Comparison of ENCODE assay signal across 18 mouse cellular contexts in the genomic region with DNA sequence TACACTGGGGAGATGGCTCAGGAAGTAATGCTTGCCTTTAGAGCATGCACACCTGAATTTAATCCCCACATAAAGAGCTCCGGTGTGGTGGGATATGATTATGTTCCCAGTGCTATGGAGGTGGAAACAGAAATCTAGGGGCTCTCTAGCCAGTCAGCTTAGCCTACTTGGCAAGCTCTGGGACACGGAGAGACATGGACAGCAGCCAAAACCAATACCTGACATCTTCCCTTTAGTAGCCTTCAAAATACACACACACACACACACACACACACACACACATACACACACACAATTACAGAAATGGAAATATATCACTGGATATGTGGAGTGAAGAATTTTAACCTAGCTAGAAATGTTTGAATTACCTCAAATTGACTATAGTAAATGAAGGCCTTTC.
A peak's percentile ranks its signal among the peaks of the same experiment; 100 is the strongest.
DNase-seq lines count a peak whose midpoint lies in the region; ATAC-seq and TF ChIP-seq lines count a peak whose summit lies in the region.
"Had no signal": no experiment of that assay in that cellular context is flagged by ENCODE, and none has a peak within 500 bp of the region (broad histone marks: within the 10 kb centered on the region; RNA-seq: fewer than 3 reads in every experiment).

No protein-coding gene starts in this region.

- no peaks in the 10 kb centered on the region for H3K36me3 ChIP-seq in hindbrain, postnatal 0 days (ENCODE audit: insufficient read depth, low read length)
- no peaks in the 10 kb centered on the region for H3K36me3 ChIP-seq in hindbrain, embryonic 11.5 days (ENCODE audit: control insufficient read depth, insufficient read depth, low read length)
- no peaks in the 10 kb centered on the region for H3K36me3 ChIP-seq in liver, adult 2 months (ENCODE audit: control insufficient read depth, insufficient read depth, low read length)
- H3K36me3 ChIP-seq: forebrain, embryonic 15.5 days; G1E had no signal

- no peaks in the 10 kb centered on the region for H3K9me3 ChIP-seq in hindbrain, postnatal 0 days (ENCODE audit: low read length)
- no peaks in the 10 kb centered on the region for H3K9me3 ChIP-seq in hindbrain, embryonic 11.5 days (ENCODE audit: control insufficient read depth, low read length)
- H3K9me3 ChIP-seq: forebrain, embryonic 15.5 days; G1E had no signal

- H3K4me1 ChIP-seq in hindbrain, postnatal 0 days (ENCODE audit: insufficient read depth, low read length), result no peaks in the 10 kb centered on the region
- H3K4me1 ChIP-seq in hindbrain, embryonic 11.5 days (replicated peaks; ENCODE audit: control insufficient read depth, insufficient read depth, low read length), result no peaks in the 10 kb centered on the region
- H3K4me1 ChIP-seq in liver, adult 2 months (ENCODE audit: control insufficient read depth, insufficient read depth, low read length), result no peaks in the 10 kb centered on the region; the same call in 1 of the 2 replicates
- H3K4me1 ChIP-seq: forebrain, embryonic 15.5 days had no signal

- H3K79me2 ChIP-seq in liver, adult 2 months (ENCODE audit: control insufficient read depth, insufficient read depth, low read length), result no peaks in the 10 kb centered on the region

- no peak overlapping the region for H3K27ac ChIP-seq in hindbrain, postnatal 0 days
- H3K27ac ChIP-seq in hindbrain, embryonic 11.5 days (ENCODE audit: low read depth, low read length), result no peak overlapping the region
- H3K27ac ChIP-seq in liver, adult 2 months (replicated peaks; ENCODE audit: insufficient read depth, low read depth, low read length), result no peak overlapping the region
- H3K27ac ChIP-seq: forebrain, embryonic 15.5 days; hindbrain, embryonic 14.5 days had no signal

- ATAC-seq in hindbrain, postnatal 0 days, result no peak
- ATAC-seq in hindbrain, embryonic 11.5 days (ENCODE audit: low FRiP score), result no peak
- ATAC-seq: CD4-positive, CD25-positive, alpha-beta regulatory T cell, adult 4 months; forebrain, embryonic 15.5 days; intestine, embryonic 16.5 days had no signal

- no peak for TF ChIP-seq CTCF in hindbrain, postnatal 0 days (IDR thresholded peaks at IDR 0.05; ENCODE audit: low read depth)
- no peak for TF ChIP-seq CTCF in liver, adult 2 months (IDR thresholded peaks at IDR 0.05; ENCODE audit: low read depth, low read length)

- H3K4me3 ChIP-seq in hindbrain, postnatal 0 days (ENCODE audit: low read length), result no peak overlapping the region
- H3K4me3 ChIP-seq in hindbrain, embryonic 11.5 days (ENCODE audit: low read depth, low read length), result no peak overlapping the region
- H3K4me3 ChIP-seq in liver, adult 2 months (ENCODE audit: insufficient read depth, low read depth, low read length), result no peak overlapping the region
- H3K4me3 ChIP-seq: forebrain, embryonic 15.5 days had no signal

- H3K4me2 ChIP-seq in hindbrain, postnatal 0 days (ENCODE audit: low read depth, low read length), result no peak overlapping the region
- H3K4me2 ChIP-seq in hindbrain, embryonic 11.5 days (replicated peaks; ENCODE audit: low read depth, low read length), result no peak overlapping the region
- H3K4me2 ChIP-seq: forebrain, embryonic 15.5 days; hindbrain, embryonic 14.5 days had no signal

- peak; percentile 2 for DNase-seq in adrenal gland, postnatal 10 days
- no peak for DNase-seq in adrenal gland, postnatal 14 days
- DNase-seq in cerebellum, postnatal 14 days, result peak; percentile 74 to 80
- DNase-seq in cerebellum, postnatal 4 days (ENCODE audit: low spot score in 2 of 2), result no peak
- DNase-seq in hindbrain, postnatal 0 days (ENCODE audit: low spot score), result peak; percentile 33
- DNase-seq in hindbrain, embryonic 11.5 days (ENCODE audit: low spot score), result no peak
- DNase-seq in liver, adult 2 months (ENCODE audit: extremely low read depth, low read depth, low spot score), result peak; percentile 57
- no peak for DNase-seq in liver
- DNase-seq: adrenal gland, adult 8-10 months; B cell, adult 2 months; gastrocnemius, postnatal 36 days; heart, adult 11 months; heart, postnatal 10 days had no signal

- no peaks in the 10 kb centered on the region for H3K27me3 ChIP-seq in hindbrain, postnatal 0 days (ENCODE audit: insufficient read depth, low read length)
- no peaks in the 10 kb centered on the region for H3K27me3 ChIP-seq in hindbrain, embryonic 11.5 days (ENCODE audit: control insufficient read depth, insufficient read depth, low read length)
- H3K27me3 ChIP-seq in liver, adult 2 months (ENCODE audit: control insufficient read depth, insufficient read depth, low read length), result no peaks in the 10 kb centered on the region
- H3K27me3 ChIP-seq: forebrain, embryonic 15.5 days had no signal

- WGBS in hindbrain, postnatal 0 days, result 60% methylated on average over 2 of the region's 2 CpGs
- 90% methylated on average over 2 of the region's 2 CpGs for WGBS in hindbrain, embryonic 11.5 days
- WGBS in liver, adult 2 months, result 59% methylated on average over 2 of the region's 2 CpGs

- H3K9ac ChIP-seq in hindbrain, postnatal 0 days (replicated peaks; ENCODE audit: low read length), result no peak overlapping the region
- no peak overlapping the region for H3K9ac ChIP-seq in hindbrain, embryonic 11.5 days (ENCODE audit: low read depth, low read length)
- no peak overlapping the region for H3K9ac ChIP-seq in liver, adult 2 months (ENCODE audit: low read depth, low read length)
- H3K9ac ChIP-seq: forebrain, embryonic 15.5 days; hindbrain, embryonic 14.5 days had no signal

- no peak for TF ChIP-seq POLR2A in liver, adult 2 months (IDR thresholded peaks at IDR 0.05; ENCODE audit: extremely low read depth, insufficient read depth, low read length)

Comparison
In these comparisons a context has a peak if more than half of its experiments do, and no peak if none do; other contexts are left out.
1. DNase-seq: peak in adrenal gland, postnatal 10 days (single experiment), cerebellum, postnatal 14 days (2 of 2), hindbrain, postnatal 0 days (single experiment) and liver, adult 2 months (single experiment); none in adrenal gland, postnatal 14 days (single experiment), cerebellum, postnatal 4 days (0 of 2), hindbrain, embryonic 11.5 days (single experiment) and liver (single experiment).